Mouse (Mus musculus): ENCODE results near the gene Zfp772.
"Not testable (repeated sequence)": the region's sequence is repeated elsewhere in the genome, so short reads cannot be mapped to it uniquely, and the experiment has no call there.

The Zfp772 gene

GRCm38 (mm10) chr7:7209313-7210151 lies at the start of gene Zfp772:
Gene Zfp772, minus strand, starts transcription at chr7:7209998.
- in situ Hi-C loops (cut with MboI, MseI), result not testable (repeated sequence)

- in situ Hi-C loops (cut with MboI, MseI), result loop anchor here (25.0 kb wide), 1 partner anchor 715 kb away; no protein-coding TSS in a partner anchor
Measured at GRCm38 (mm10) chr7:7247228-7247627, 37.4 kb upstream of the Zfp772 start, which contains the start of gene Vmn2r29. Gene Vmn2r29, minus strand, starts transcription at chr7:7247328.

- in situ Hi-C loops (cut with MboI, MseI), result loop anchor here (25.0 kb wide), 1 partner anchor 251 kb away; no protein-coding TSS in a partner anchor
Measured at GRCm38 (mm10) chr7:7188191-7188942, 21.4 kb downstream of the Zfp772 start.

GRCm38 (mm10) chr7:7187417-7188190 lies 22.2 kb downstream of the Zfp772 start:
- in situ Hi-C loops (cut with MboI, MseI), result loop anchor here (25.0 kb wide), 1 partner anchor 250 kb away; no protein-coding TSS in a partner anchor

- in situ Hi-C loops (cut with MboI, MseI), result loop anchor here (25.0 kb wide), 1 partner anchor 249 kb away; no protein-coding TSS in a partner anchor
Measured at GRCm38 (mm10) chr7:7185897-7186296, 23.9 kb downstream of the Zfp772 start.

- in situ Hi-C loops (cut with MboI, MseI), result no loop called here
Measured at GRCm38 (mm10) chr7:7171227-7172147, 38.3 kb downstream of the Zfp772 start, which contains the start of gene Zfp418. Gene Zfp418, plus strand, starts transcription at chr7:7171330.
